Mouse (Mus musculus) forebrain, postnatal 0 days (tissue): ENCODE results near the gene Gsdma3. TPM values are rescaled to one million over a fixed set of nuclear protein-coding genes. Genes with fewer than 3 reads are reported as not detected.

Source experiments
- ATAC-seq: fragments of 200-750 bp; cut with Nextera tagmentation; 2 replicates; pipeline ENCODE4 v1.8.0; 2017; ENCODE audit warnings: mild to moderate bottlenecking, moderate library complexity
- DNase-seq: peaks from one replicate; pipeline ENCODE4 v3.0.0-alpha.2; 2015
- H3K27ac ChIP-seq: fragments of 300-500 bp; sonication (generic); 2 replicates; pipeline ENCODE4 v1.5.1; 2014; ENCODE audit warnings: low read depth, mild to moderate bottlenecking, antibody characterized with exemption, low read length, moderate library complexity, mixed read lengths
- H3K27me3 ChIP-seq: fragments of 300-500 bp; sonication (generic); 2 replicates; pipeline ENCODE4 v1.6.1; 2014; ENCODE audit warnings: mild to moderate bottlenecking, low read length, mixed read lengths; ENCODE audit not compliant: insufficient read depth
- H3K36me3 ChIP-seq: fragments of 300-500 bp; sonication (generic); 2 replicates; pipeline ENCODE4 v1.6.1; 2014; ENCODE audit warnings: mild to moderate bottlenecking, moderate library complexity; ENCODE audit not compliant: insufficient read depth
- H3K4me1 ChIP-seq: fragments of 300-500 bp; sonication (generic); 2 replicates; pipeline ENCODE4 v1.6.1; 2014; ENCODE audit warnings: antibody characterized with exemption; ENCODE audit not compliant: insufficient read depth
- H3K4me2 ChIP-seq: fragments of 300-500 bp; sonication (generic); 2 replicates; pipeline ENCODE4 v1.6.1; 2014; ENCODE audit warnings: low read depth, mild to moderate bottlenecking, moderate library complexity
- H3K4me3 ChIP-seq: fragments of 300-500 bp; sonication (generic); 2 replicates; pipeline ENCODE4 v1.5.1; 2014; ENCODE audit warnings: low read depth, low read length, mixed read lengths
- H3K9ac ChIP-seq: fragments of 300-500 bp; sonication (generic); 2 replicates; pipeline ENCODE4 v1.6.1; 2014; ENCODE audit warnings: mild to moderate bottlenecking
- H3K9me3 ChIP-seq: fragments of 300-500 bp; sonication (generic); 2 replicates; pipeline ENCODE4 v1.6.1; 2016; ENCODE audit warnings: low read length
- CTCF ChIP-seq: sonication (generic); IDR thresholded peaks from 2 replicates; pipeline ENCODE4 v1.5.1; 2016; ENCODE audit warnings: antibody characterized with exemption, control low read depth, low read depth
- WGBS: fragments of 180-500 bp; shearing (Covaris S2); extraction: QIAGEN DNeasy Blood & Tissue Kit; methylation state at CpG from one replicate; pipeline ENCODE4 v1.1.7; 2014; 5-methylcytosine and 5-hydroxymethylcytosine counted together
- polyA plus RNA-seq: library from polyadenylated mRNA; unstranded; fragments of >200 nt; fragmentation: Nextera tagmentation; extraction: Ambion mirVana; gene quantifications from 2 replicates; pipeline ENCODE4 v1.2.1, GENCODE M21; 2015
- total RNA-seq: library from RNA; depleted of rRNA; stranded (reverse); fragments of >200 nt; gene quantifications from 2 replicates; pipeline ENCODE4 v1.2.3, GENCODE M21; 2014

Gene Gsdma3
- total and polyA plus RNA-seq, 2 experiments from 2014 or later: not detected

DNA sequence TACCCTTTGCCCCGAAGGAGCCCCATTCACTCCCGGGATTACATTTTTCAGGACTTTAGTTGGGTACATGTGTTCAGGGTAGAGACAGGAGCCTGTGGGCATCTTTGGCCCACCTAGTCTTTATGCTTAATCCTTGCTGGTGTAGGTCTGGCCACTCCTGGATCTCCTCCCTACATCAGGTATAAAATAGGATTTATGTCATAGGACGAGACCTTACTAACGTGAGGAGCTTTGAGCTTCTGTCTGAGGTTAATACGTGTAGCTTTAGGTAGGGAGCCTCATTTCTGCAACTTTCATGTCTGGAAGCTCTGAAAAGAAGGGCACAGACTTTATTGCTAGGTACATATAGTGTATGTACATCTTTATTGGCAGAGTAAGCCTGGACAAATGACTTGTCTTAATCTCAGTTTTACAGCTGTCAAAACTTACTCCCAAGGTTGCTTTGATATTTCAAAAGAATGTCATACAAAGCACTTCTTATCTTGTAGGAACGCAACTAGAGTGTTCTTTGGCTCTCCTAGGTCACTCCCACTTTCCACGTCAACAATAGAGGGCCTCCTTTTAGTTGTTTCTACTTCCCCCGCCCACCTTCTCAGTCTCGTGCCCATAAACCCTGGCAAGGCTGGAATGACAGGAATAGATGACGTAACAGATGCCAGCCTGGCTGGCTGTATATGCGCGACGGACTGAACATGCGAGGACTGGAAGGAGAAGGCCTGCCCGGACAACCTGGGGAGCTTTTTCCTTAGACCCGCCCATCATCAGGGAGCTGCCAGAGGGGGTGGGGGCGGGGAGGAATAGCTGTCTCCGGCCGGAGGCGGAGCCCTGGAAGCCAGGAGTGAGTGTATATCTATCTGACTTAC, 38.2 kb upstream of the Gsdma3 start:
- H3K4me3 ChIP-seq: peak overlapping the region; percentile 95
- H3K36me3 ChIP-seq: peaks cover 7% of the 10 kb centered on the region
- peak overlapping the region; percentile 73 for H3K4me2 ChIP-seq
- TF ChIP-seq CTCF: no peak
- ATAC-seq (peak; percentile 14; the same call in 1 of the 2 replicates), DNase-seq (peak; percentile 68)
- H3K9me3 ChIP-seq: no peaks in the 10 kb centered on the region
- peak overlapping the region; percentile 52 for H3K27ac ChIP-seq
- peaks cover 23% of the 10 kb centered on the region for H3K4me1 ChIP-seq
- H3K9ac ChIP-seq: peak overlapping the region; percentile 91
- 4% methylated on average over 20 of the region's 20 CpGs for WGBS
- H3K27me3 ChIP-seq: no peaks in the 10 kb centered on the region

- TF ChIP-seq CTCF: no peak
- no peaks in the 10 kb centered on the region for H3K9me3 ChIP-seq
- no peaks in the 10 kb centered on the region for H3K36me3 ChIP-seq
- no peak overlapping the region for H3K4me3 ChIP-seq
- no peak overlapping the region for H3K4me2 ChIP-seq
- WGBS: 69% methylated on average over 6 of the region's 6 CpGs
- H3K9ac ChIP-seq: no peak overlapping the region
- ATAC-seq (no peak), DNase-seq (no peak)
- H3K27ac ChIP-seq: no peak overlapping the region
- H3K4me1 ChIP-seq: peaks cover 23% of the 10 kb centered on the region
- no peaks in the 10 kb centered on the region for H3K27me3 ChIP-seq
Observed at GRCm38 (mm10) chr11:98588833-98589281, 37.3 kb upstream of the Gsdma3 start.

- ATAC-seq: no peak
- TF ChIP-seq CTCF: no peak
- WGBS: 86% methylated on average over 8 of the region's 8 CpGs
- H3K36me3 ChIP-seq: no peaks in the 10 kb centered on the region
- H3K4me1 ChIP-seq: peaks cover 23% of the 10 kb centered on the region
- H3K9ac ChIP-seq: no peak overlapping the region
- H3K9me3 ChIP-seq: no peaks in the 10 kb centered on the region
- no peak overlapping the region for H3K27ac ChIP-seq
- H3K4me2 ChIP-seq: no peak overlapping the region
- H3K27me3 ChIP-seq: no peaks in the 10 kb centered on the region
- H3K4me3 ChIP-seq: no peak overlapping the region
- no peak for DNase-seq
Observed at GRCm38 (mm10) chr11:98589306-98589705, 36.9 kb upstream of the Gsdma3 start.

DNA sequence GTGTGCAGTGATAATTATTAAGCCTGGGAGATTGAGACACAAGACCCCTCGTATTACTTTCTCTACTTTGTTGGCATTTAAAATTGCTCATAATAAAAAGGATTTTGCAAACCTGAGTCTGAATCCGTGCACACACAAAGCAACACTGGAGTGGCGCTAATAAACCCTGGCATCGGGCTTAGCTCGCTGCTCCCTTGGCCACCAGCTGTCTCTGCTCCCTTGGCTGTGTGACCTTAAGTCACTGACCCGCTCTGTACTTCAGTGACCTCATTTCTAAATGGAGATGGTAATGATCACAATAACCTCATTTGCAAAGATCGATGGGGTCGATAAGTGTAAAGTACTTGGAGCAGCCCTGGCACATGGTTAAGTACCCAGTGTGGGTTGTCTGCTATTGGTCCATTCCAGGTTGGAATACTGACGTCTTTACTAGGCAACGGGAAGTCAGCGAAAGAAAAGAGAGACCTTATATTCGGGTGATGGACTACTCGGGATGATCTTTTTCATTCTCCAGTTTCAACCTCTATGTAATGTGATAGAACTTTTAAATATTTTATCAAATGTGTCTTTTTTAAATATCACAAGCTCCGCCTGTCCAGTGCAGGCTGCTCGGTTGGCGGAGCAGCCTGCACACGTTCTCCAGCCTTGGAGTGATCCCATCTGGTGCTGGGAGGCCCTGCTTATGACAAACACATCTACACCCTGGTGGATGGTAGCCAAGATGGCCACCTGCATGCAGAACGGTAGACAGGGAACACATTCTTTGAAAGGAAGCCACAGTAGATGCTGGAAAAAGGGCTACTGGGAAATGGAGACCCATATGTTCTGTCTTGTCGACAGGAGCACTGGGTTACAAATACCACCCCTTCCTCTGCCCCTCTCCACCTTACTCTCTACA, 35.4 kb upstream of the Gsdma3 start:
- no peak for ATAC-seq
- Histone ChIP-seq H3K36me3 (no peaks in the 10 kb centered on the region), H3K27ac (no peak overlapping the region), H3K9me3 (no peaks in the 10 kb centered on the region), H3K4me3 (no peak overlapping the region), H3K27me3 (no peaks in the 10 kb centered on the region), H3K9ac (no peak overlapping the region), H3K4me2 (no peak overlapping the region), H3K4me1 (peaks cover 19% of the 10 kb centered on the region)
- TF ChIP-seq CTCF: no peak
- no peak for DNase-seq
- 67% methylated on average over 19 of the region's 19 CpGs for WGBS

DNA sequence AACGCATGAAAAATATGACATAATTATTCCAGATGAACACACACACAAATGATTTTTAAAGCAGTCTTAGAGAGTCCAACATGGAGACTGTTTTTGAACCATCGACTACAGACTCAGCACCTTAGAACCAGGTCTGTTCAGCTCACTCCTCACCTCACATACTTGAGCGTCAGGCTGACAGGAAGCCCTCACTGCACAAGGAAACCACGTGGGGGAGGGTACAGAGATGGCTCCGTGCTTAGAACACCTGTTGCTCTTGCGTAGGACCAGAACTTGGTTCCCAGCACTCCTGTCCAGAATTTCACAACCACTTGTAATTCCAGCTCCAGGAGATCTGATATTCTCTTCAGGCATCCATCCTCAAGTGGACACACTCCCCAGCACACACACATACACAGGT, 31.1 kb upstream of the Gsdma3 start:
- Histone ChIP-seq H3K27me3 (no peaks in the 10 kb centered on the region), H3K9me3 (no peaks in the 10 kb centered on the region), H3K4me2 (no peak overlapping the region), H3K4me1 (no peaks in the 10 kb centered on the region), H3K4me3 (no peak overlapping the region), H3K9ac (no peak overlapping the region), H3K36me3 (no peaks in the 10 kb centered on the region), H3K27ac (no peak overlapping the region)
- no peak for TF ChIP-seq CTCF
- 79% methylated on average over 6 of the region's 6 CpGs for WGBS
- no peak for DNase-seq
- ATAC-seq: no peak

DNA sequence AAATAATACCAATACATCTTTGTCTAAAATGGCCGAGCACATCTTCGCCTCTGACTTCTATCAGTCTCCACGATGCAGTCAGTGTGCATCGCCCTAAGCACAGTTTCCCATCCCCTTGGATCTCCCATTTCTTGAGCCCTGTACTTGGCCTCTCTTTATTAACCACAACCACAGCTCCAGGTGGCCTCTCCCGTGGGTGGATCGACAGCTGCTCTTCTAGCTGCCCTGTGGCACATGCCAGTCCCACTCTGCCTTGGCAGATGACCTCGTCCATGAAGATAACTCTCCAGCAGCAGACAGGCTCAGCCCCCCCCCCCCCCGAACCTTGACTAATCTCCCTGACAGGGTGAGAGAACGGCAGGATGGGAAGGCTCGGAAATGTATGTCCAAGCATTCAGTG, 30.7 kb upstream of the Gsdma3 start:
- H3K27ac ChIP-seq: no peak overlapping the region
- no peaks in the 10 kb centered on the region for H3K36me3 ChIP-seq
- no peak overlapping the region for H3K4me2 ChIP-seq
- no peak for DNase-seq
- no peak for TF ChIP-seq CTCF
- no peak overlapping the region for H3K9ac ChIP-seq
- ATAC-seq: no peak
- H3K4me1 ChIP-seq: no peaks in the 10 kb centered on the region
- no peaks in the 10 kb centered on the region; the same call in 1 of the 2 replicates for H3K27me3 ChIP-seq
- no peak overlapping the region for H3K4me3 ChIP-seq
- WGBS: 81% methylated on average over 10 of the region's 10 CpGs
- no peaks in the 10 kb centered on the region for H3K9me3 ChIP-seq
